Mouse (Mus musculus): ENCODE results near the gene Ifitm7.
A peak's percentile ranks its signal among the peaks of the same experiment; 100 is the strongest.

Ifitm7 gene

GRCm38 (mm10) chr16:13981726-13982125 lies 5.0 kb downstream of the Ifitm7 start:
- DNase-seq (ENCODE audit: low read depth, low spot score), result peak; percentile 91

GRCm38 (mm10) chr16:13977026-13977425 lies 9.7 kb downstream of the Ifitm7 start:
- peak; percentile 94 for DNase-seq (ENCODE audit: low read depth, low spot score)

- peak; percentile 87 for DNase-seq (ENCODE audit: low read depth, low spot score)
These were observed 10.3 kb downstream of the Ifitm7 start for GRCm38 (mm10) chr16:13976358-13976896.

DNA sequence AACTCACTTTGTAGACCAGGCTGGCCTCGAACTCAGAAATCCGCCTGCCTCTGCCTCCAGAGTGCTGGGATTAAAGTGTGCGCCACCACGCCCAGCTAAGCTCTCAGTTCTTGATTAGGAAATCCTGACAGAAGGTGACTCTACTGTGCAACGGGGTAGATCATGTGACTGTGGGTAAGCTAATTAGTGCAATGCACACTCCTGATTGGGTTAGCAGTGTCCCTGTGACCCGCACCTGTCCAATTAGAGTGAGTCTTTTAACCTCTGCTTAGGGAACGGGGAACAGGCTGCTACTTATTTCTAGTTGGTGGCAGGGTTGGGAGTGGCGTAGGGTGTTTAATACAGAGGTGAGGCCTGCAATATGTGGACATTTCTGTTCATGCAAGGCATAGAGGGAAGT lies 14.6 kb downstream of the Ifitm7 start:
- peak; percentile 92 for DNase-seq (ENCODE audit: low read depth, low spot score)

GRCm38 (mm10) chr16:13969096-13969495 lies 17.6 kb downstream of the Ifitm7 start:
- no peak for DNase-seq (ENCODE audit: low read depth, low spot score)

- no peak for DNase-seq (ENCODE audit: low read depth, low spot score)
These were observed 24.6 kb downstream of the Ifitm7 start for GRCm38 (mm10) chr16:13962053-13962452.

GRCm38 (mm10) chr16:13951245-13951644 lies 35.4 kb downstream of the Ifitm7 start:
- peak; percentile 95 for DNase-seq (ENCODE audit: low read depth, low spot score)

GRCm38 (mm10) chr16:13946306-13946705 lies 40.4 kb downstream of the Ifitm7 start:
- no peak for DNase-seq (ENCODE audit: low read depth, low spot score)

DNA sequence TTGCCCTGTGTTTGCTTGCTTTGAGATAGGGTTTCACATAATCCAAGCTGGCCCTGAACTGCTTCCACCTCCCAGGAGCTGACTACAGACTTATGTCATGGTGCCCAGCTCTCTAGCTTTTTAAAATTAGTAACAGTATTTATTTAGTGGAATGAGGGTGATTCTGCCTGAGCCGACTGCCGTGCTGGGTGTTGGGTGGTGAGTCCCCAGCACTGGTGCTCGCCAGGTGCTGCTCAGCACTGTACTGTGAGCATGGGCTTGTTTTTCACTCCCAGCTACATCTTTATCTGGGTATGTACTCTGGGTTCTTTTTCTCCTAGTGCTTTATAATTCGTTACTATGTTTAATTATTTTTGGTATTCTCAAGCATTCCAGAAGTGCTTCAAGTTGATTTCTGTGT lies 41.5 kb downstream of the Ifitm7 start:
- no peak for DNase-seq (ENCODE audit: low read depth, low spot score)

DNA sequence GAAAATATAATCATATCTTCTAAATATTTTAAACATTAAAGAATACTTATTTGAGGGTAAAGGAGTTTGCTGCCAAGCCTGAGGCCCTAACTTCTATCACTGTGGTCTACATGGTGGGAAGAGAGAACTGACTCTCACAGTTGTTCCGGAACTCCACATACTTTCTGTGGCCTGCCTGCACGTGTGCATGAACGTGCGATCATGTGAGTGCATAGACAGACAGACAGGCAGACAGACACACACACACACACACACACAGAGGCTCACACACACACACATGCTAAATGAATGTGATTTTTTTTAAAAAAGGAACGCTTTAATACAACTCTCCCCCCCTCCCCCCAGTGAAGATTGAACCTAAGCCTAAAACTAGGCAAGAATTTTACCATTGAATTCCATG lies 41.9 kb downstream of the Ifitm7 start:
- no peak for DNase-seq (ENCODE audit: low read depth, low spot score)

GRCm38 (mm10) chr16:13944178-13944577 lies 42.5 kb downstream of the Ifitm7 start:
- DNase-seq (ENCODE audit: low read depth, low spot score), result no peak

GRCm38 (mm10) chr16:13940847-13941395 lies 45.8 kb downstream of the Ifitm7 start:
- no peak for DNase-seq (ENCODE audit: low read depth, low spot score)

GRCm38 (mm10) chr16:13940139-13940846 lies 46.4 kb downstream of the Ifitm7 start:
- peak; percentile 96 for DNase-seq (ENCODE audit: low read depth, low spot score)

Measured in R1 (cell line).